Mouse (Mus musculus) embryonic fibroblast, embryonic 13.5 days (primary cell): ENCODE measurements around the gene Ppp1r18.
A peak's percentile ranks its signal among the peaks of the same experiment; 100 is the strongest.

Source experiments
- CTCF ChIP-seq: IDR thresholded peaks from 2 replicates; pipeline ENCODE4 v1.5.1; 2011; ENCODE audit warnings: mild to moderate bottlenecking, control low read depth, low read length, moderate library complexity, borderline replicate concordance; ENCODE audit not compliant: insufficient read depth
- POLR2A ChIP-seq: IDR thresholded peaks from 2 replicates; pipeline ENCODE4 v1.6.1; 2011; ENCODE audit warnings: low read depth, mild to moderate bottlenecking, control low read depth, low read length, moderate library complexity

GRCm38 (mm10) chr17:35841076-35841950 lies 24.1 kb upstream of the Ppp1r18 start, which contains the start of gene Mdc1:
- TF ChIP-seq POLR2A, result peak; percentile 77
- TF ChIP-seq CTCF, result no peak
